Mouse (Mus musculus) embryonic facial prominence, embryonic 14.5 days (tissue): ENCODE data around the gene Pax4. TPM values are rescaled to one million over a fixed set of nuclear protein-coding genes. Genes with fewer than 3 reads are reported as not detected.

Experiments used
- ATAC-seq: fragments of 200-750 bp; cut with Nextera tagmentation; 2 replicates; pipeline ENCODE4 v1.8.0; 2017; ENCODE audit warnings: low read depth, moderate number of reproducible peaks, moderate TSS enrichment
- DNase-seq: peaks from one replicate; pipeline ENCODE4 v3.0.0-alpha.2; 2015; ENCODE audit warnings: low spot score
- H3K27ac ChIP-seq: fragments of 300-500 bp; sonication (generic); replicated peaks from 2 replicates; pipeline ENCODE4 v1.5.1; 2014; ENCODE audit warnings: low read depth, mild to moderate bottlenecking, low read length, moderate library complexity
- H3K27me3 ChIP-seq: fragments of 300-500 bp; sonication (generic); replicated peaks from 2 replicates; pipeline ENCODE4 v1.6.1; 2014; ENCODE audit warnings: low read length; ENCODE audit not compliant: control insufficient read depth, insufficient read depth
- H3K36me3 ChIP-seq: fragments of 300-500 bp; sonication (generic); 2 replicates; pipeline ENCODE4 v1.6.1; 2014; ENCODE audit warnings: low read length, mixed read lengths; ENCODE audit not compliant: control insufficient read depth, insufficient read depth
- H3K4me1 ChIP-seq: fragments of 300-500 bp; sonication (generic); 2 replicates; pipeline ENCODE4 v1.6.1; 2014; ENCODE audit warnings: antibody characterized with exemption, low read length; ENCODE audit not compliant: control insufficient read depth, insufficient read depth
- H3K4me2 ChIP-seq: fragments of 300-500 bp; sonication (generic); 2 replicates; pipeline ENCODE4 v1.6.1; 2014; ENCODE audit warnings: low read depth, mild to moderate bottlenecking, low read length, moderate library complexity, mixed read lengths
- H3K4me3 ChIP-seq: fragments of 300-500 bp; sonication (generic); 2 replicates; pipeline ENCODE4 v1.5.1; 2014; ENCODE audit warnings: low read depth, mild to moderate bottlenecking, low read length
- H3K9ac ChIP-seq: fragments of 300-500 bp; sonication (generic); 2 replicates; pipeline ENCODE4 v1.6.1; 2014; ENCODE audit warnings: low read depth, mild to moderate bottlenecking, low read length, moderate library complexity, mixed read lengths
- H3K9me3 ChIP-seq: fragments of 300-500 bp; sonication (generic); 2 replicates; pipeline ENCODE4 v1.6.1; 2016; ENCODE audit warnings: low read length; ENCODE audit not compliant: control insufficient read depth
- WGBS: fragments of 180-500 bp; shearing (Covaris S2); extraction: QIAGEN DNeasy Blood & Tissue Kit; methylation state at CpG from one replicate; pipeline ENCODE4 v1.1.7; 2014; 5-methylcytosine and 5-hydroxymethylcytosine counted together
- polyA plus RNA-seq: library from polyadenylated mRNA; unstranded; fragments of >200 nt; fragmentation: Nextera tagmentation; extraction: Ambion mirVana; gene quantifications from 2 replicates; pipeline ENCODE4 v1.2.1, GENCODE M21; 2014

The Pax4 gene
- polyA plus RNA-seq, 1 experiment from 2014 or later: not detected

DNA sequence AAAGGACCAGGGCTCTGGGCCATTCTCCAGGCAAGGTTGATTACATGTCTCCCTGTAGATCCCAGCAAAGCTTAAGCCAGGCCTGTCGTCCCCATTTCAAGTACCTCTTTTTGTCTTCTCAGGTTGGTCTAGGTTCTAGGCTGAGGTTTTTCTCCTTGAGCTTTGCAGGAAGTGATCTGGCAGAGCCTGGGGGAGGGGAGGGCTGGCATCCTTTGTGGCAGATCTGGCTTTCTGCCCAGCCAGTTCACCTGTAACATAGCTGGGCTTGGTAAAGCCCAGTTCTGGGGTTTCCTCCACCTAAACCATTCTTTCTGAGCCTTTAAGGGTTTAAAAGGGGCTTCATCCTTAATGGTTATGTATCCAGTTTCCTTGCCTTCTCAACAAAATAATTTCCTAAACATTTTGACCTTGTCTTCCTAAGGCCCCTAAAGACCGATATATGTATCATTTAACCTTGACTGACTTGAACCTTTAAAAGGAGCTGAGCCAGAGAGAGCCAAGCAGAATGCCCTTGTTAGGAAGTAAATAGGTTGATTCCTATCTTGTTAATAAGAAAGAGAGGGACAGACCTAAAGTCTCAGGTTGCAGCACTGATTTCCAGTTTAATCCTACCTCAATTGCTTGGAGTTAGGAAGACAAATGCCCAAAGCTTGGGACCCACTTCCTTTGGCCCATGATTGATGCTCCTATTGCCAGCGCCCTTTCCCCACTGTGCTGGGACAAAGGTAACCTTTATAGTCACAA lies 21.9 kb downstream of the Pax4 start, which contains the start of gene Fscn3:
Fscn3 (plus strand) TSS at position 694 of the 744 bp plus-strand sequence.
- H3K27ac ChIP-seq: no peak within 1 kb of the TSS
- ATAC-seq (no peak), DNase-seq (peak; percentile 19)
- WGBS: 62% methylated on average over 3 of the region's 3 CpGs
- no peak within 1 kb of the TSS for H3K4me2 ChIP-seq
- H3K36me3 ChIP-seq: peaks cover 21% of the 10 kb centered on the region
- H3K27me3 ChIP-seq: no peaks in the 10 kb centered on the region
- H3K4me1 ChIP-seq: peaks cover 12% of the 10 kb centered on the region
- no peaks in the 10 kb centered on the region for H3K9me3 ChIP-seq
- H3K9ac ChIP-seq: no peak within 1 kb of the TSS
- no peak within 1 kb of the TSS for H3K4me3 ChIP-seq

DNA sequence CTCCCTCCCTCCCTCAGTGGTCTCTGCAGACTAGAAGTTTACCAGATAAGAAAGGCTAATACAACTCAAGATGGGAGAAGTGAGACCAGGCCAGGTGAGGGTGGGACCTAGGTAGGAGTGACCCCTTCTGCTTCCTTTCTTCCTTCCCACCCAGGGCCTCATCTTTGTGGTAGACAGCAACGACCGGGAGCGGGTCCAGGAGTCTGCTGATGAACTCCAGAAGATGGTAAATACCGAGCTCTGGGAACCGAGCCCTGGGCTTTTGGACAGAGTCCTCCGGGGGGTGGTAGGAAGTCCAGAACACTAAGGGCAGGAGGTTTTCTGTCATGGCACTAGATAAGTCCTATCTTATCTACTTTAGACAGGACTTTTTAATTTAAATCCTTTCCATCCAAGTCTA lies 24.1 kb downstream of the Pax4 start:
- Histone ChIP-seq H3K4me2 (peak overlapping the region; percentile 72; the same call in 1 of the 2 replicates), H3K9ac (peak overlapping the region; percentile 98; the same call in 1 of the 2 replicates), H3K4me1 (peaks cover 21% of the 10 kb centered on the region), H3K9me3 (no peaks in the 10 kb centered on the region), H3K27me3 (no peaks in the 10 kb centered on the region), H3K27ac (no peak overlapping the region), H3K4me3 (peak overlapping the region; percentile 92), H3K36me3 (peaks cover 21% of the 10 kb centered on the region)
- DNase-seq: no peak
- ATAC-seq: no peak
- 92% methylated on average over 6 of the region's 6 CpGs for WGBS

DNA sequence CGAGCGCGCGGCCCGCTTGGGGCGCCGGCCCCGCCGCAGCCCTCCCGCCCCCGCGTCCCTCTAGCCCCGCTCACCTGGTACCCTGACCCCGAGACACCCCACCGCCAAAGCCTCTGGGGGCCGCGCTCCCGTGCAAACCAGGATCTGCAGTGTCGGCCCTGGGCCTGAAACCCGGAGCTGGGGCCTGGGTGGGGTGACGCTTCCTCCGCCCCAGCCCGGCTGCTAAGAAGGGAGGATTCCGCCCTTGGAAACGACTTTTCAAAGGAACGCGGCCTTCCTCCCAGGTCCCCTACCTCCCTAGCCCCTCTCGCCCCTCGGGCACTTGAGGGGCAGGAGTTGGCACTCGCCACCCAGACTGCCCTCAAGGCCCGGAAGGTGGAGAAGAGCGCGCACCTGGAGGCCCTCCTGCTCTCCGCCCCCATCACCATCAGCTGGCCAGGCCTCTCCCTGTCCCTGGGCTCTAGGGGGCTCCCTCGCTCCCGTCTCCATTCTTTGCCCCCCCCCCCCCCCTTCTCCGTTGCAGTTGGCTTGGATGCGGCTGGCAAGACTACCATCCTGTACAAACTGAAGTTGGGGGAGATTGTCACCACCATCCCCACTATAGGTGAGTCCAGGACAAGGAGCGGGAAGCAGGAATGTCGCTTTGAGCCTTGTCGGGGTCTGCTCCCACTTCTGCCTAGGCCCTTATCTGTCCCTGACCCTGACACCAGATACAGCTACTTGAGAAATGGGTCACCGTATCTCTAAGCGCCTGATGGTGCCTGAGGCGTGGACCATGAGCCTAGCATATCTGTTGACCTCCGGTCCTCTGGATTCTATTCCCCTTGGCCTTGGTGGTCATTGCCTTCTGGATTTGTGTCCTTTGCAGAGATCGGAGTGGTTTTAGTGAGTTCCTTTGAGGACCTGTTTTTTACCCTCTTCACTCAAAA lies 25.1 kb downstream of the Pax4 start:
- Histone ChIP-seq H3K27me3 (no peaks in the 10 kb centered on the region), H3K27ac (peak overlapping the region; percentile 89), H3K9me3 (no peaks in the 10 kb centered on the region), H3K4me2 (peak overlapping the region; percentile 72), H3K36me3 (peaks cover 21% of the 10 kb centered on the region), H3K9ac (peak overlapping the region; percentile 98), H3K4me1 (peaks cover 24% of the 10 kb centered on the region), H3K4me3 (peak overlapping the region; percentile 92)
- DNase-seq: peak; percentile 57
- 28% methylated on average over 11 of the region's 46 CpGs for WGBS
- ATAC-seq: peak; percentile 30

DNA sequence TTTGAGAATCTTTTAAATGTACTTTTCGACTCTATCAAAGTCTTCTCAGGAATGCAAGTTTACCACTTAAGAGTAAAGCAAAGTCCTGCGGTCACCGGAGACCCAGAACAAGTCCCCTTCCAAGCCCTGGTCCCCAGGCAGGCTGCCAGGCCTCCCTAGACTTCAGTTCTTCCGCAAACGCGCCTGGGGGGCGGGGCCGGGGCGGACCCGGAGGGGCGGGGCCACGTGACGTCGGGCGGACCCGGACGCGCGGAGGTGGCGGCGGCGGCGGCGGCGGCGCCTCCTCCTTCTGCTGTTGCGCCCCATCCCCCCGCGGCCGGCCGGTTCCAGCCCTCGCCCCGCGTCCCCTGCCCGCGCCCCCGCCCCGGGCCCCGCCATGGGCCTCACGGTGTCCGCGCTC lies 25.8 kb downstream of the Pax4 start, which contains the start of gene Arf5:
Arf5 (plus strand) TSS at position 248 of the 400 bp plus-strand sequence.
- H3K4me1 ChIP-seq: peaks cover 24% of the 10 kb centered on the region
- no peaks in the 10 kb centered on the region for H3K9me3 ChIP-seq
- no peaks in the 10 kb centered on the region for H3K27me3 ChIP-seq
- peak within 1 kb of the TSS; percentile 92 for H3K4me3 ChIP-seq
- peak within 1 kb of the TSS; percentile 98 for H3K9ac ChIP-seq
- peak within 1 kb of the TSS; percentile 89 for H3K27ac ChIP-seq
- WGBS: under 1% methylated on average over 18 of the region's 42 CpGs
- ATAC-seq (peak; percentile 72), DNase-seq (peak; percentile 94)
- H3K4me2 ChIP-seq: peak within 1 kb of the TSS; percentile 72
- peaks cover 27% of the 10 kb centered on the region for H3K36me3 ChIP-seq

DNA sequence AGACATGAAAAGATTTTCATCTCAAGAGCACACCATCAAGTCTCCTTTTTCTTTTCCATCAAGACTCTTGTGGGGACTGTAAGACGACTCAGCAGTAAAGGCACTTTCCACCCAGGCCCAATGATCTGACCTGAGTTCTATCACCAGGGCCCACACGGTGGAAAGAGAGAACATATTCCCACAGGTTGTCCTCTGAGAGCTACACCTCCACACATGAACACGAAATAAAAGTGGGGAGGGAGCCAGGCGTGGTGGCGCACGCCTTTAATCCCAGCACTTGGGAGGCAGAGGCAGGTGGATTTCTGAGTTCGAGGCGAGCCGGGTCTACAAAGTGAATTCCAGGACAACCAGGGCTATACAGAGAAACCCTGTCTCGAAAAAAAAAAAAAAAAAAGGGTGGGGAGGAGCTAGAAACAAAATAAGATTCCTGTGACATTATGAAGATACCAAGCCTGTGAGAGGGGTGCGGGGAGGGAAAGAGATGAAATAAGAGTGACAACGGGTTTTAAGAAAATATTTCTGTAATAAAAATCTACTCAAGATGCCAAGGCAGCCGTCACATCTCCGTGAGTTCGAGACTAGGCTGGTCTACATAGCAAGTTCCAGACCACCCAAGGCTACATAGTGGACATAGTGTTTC lies 26.4 kb downstream of the Pax4 start:
- peaks cover 33% of the 10 kb centered on the region for H3K36me3 ChIP-seq
- H3K27ac ChIP-seq: peak overlapping the region; percentile 89
- no peak for DNase-seq
- H3K4me1 ChIP-seq: peaks cover 24% of the 10 kb centered on the region
- H3K27me3 ChIP-seq: no peaks in the 10 kb centered on the region
- 69% methylated on average over 15 of the region's 15 CpGs for WGBS
- no peaks in the 10 kb centered on the region for H3K9me3 ChIP-seq
- no peak for ATAC-seq
- peak overlapping the region; percentile 92 for H3K4me3 ChIP-seq
- peak overlapping the region; percentile 72 for H3K4me2 ChIP-seq
- peak overlapping the region; percentile 98; the same call in 1 of the 2 replicates for H3K9ac ChIP-seq

DNA sequence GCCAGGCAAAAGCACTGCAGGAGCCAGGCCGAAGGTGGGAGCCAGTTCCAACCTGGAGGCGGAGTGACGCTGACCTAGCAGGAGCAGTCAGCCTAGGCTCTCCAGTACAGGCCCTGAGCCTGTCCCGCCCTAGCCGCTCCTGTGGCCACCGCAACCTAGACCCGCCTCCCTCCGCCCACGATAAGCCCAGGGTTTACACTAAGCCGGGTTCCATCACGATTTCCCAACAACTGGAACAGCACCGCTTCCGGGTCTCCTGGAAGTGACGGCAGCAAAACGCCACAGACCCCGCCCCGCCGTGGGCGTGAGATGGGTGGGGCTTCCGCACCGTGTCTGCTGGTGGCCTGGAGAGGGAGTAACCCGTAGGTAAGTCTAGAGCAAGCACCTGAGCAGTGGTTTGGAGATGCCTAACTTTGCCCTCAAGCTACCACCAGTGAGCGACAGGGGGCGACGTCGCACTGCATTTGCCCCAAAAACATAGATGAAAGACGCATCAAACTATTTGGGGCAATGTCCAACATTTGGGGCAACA lies 27.6 kb downstream of the Pax4 start:
- ATAC-seq (peak; percentile 93), DNase-seq (peak; percentile 96)
- no peaks in the 10 kb centered on the region for H3K27me3 ChIP-seq
- WGBS: under 1% methylated on average over 19 of the region's 27 CpGs
- H3K4me3 ChIP-seq: peak overlapping the region; percentile 85
- H3K4me1 ChIP-seq: peaks cover 24% of the 10 kb centered on the region
- no peaks in the 10 kb centered on the region for H3K9me3 ChIP-seq
- peak overlapping the region; percentile 85 for H3K4me2 ChIP-seq
- peak overlapping the region; percentile 84 for H3K9ac ChIP-seq
- peaks cover 34% of the 10 kb centered on the region for H3K36me3 ChIP-seq
- peak overlapping the region; percentile 54 for H3K27ac ChIP-seq

DNA sequence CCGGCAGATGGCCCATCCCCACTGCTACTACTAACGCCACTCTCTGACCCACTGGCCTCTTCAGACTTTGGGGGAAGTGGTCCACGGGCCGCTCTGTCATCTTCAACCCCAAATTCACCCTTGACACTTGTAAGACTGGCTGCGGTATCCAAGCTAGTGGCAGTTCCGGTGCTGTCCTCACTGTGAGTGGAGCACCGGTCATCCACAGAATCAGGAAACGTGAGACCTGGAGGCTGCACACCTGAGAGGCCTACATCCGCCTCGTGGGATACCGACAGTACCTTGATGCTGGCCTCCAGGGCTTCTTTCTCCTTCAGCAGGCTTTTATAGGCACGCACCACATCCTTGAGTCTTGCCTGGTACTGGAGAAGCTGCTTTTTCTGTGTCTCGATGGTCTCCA lies 28.3 kb downstream of the Pax4 start:
- peak overlapping the region; percentile 85 for H3K4me2 ChIP-seq
- peak overlapping the region; percentile 54; the same call in 1 of the 2 replicates for H3K27ac ChIP-seq
- ATAC-seq (no peak), DNase-seq (no peak)
- H3K27me3 ChIP-seq: no peaks in the 10 kb centered on the region
- peak overlapping the region; percentile 85 for H3K4me3 ChIP-seq
- H3K4me1 ChIP-seq: peaks cover 24% of the 10 kb centered on the region
- H3K9ac ChIP-seq: peak overlapping the region; percentile 84
- no peaks in the 10 kb centered on the region for H3K9me3 ChIP-seq
- WGBS: 16% methylated on average over 13 of the region's 13 CpGs
- peaks cover 31% of the 10 kb centered on the region for H3K36me3 ChIP-seq

DNA sequence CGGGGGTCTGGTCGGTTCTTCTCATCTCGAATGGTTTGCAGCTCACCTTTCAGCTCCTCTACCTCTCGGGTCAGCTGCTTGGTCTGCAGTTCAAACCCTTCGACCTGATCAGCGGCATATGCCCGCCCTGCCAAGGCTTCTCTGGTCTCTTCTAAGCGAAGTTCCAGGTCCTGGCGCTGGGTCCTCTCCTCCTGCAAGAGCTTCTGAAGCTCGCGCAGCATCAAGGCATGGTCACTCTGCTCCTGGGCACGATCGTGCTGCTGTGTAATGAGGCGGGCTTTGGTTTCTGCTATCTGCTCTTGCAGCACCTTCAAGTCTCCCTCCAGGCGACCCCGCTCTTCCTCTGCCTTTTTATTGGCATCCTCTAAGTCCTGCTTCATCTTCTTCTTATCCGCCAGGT lies 28.8 kb downstream of the Pax4 start:
- Histone ChIP-seq H3K4me1 (peaks cover 24% of the 10 kb centered on the region), H3K27ac (no peak overlapping the region), H3K4me2 (peak overlapping the region; percentile 85), H3K27me3 (no peaks in the 10 kb centered on the region), H3K4me3 (peak overlapping the region; percentile 85), H3K36me3 (peaks cover 32% of the 10 kb centered on the region), H3K9me3 (no peaks in the 10 kb centered on the region), H3K9ac (peak overlapping the region; percentile 84)
- no peak for ATAC-seq
- 82% methylated on average over 17 of the region's 17 CpGs for WGBS
- no peak for DNase-seq
